Mouse (Mus musculus) cerebellum, postnatal 25 days (tissue): Measurements from ENCODE around the gene Yipf1.

Experiments
- DNase-seq, 2 experiments: peaks; one replicate each; pipeline ENCODE4 v3.0.0; 2021; ENCODE audit warnings: mixed read lengths in 2 of 2

Yipf1 gene

GRCm38 (mm10) chr4:107378954-107379353 is 64.8 kb downstream of the Yipf1 start:
- DNase-seq: no peak

GRCm38 (mm10) chr4:107380871-107381270 is 66.7 kb downstream of the Yipf1 start:
- no peak for DNase-seq

GRCm38 (mm10) chr4:107387038-107387437 is 72.9 kb downstream of the Yipf1 start:
- DNase-seq: peak; percentile 62 to 70

- peak in 1 of 2 experiments; percentile 11 for DNase-seq
These were observed 73.3 kb downstream of the Yipf1 start for GRCm38 (mm10) chr4:107387465-107387864.

GRCm38 (mm10) chr4:107388291-107388690 is 74.1 kb downstream of the Yipf1 start:
- DNase-seq: no peak

GRCm38 (mm10) chr4:107389345-107389744 is 75.2 kb downstream of the Yipf1 start:
- no peak for DNase-seq

GRCm38 (mm10) chr4:107393771-107394170 is 79.6 kb downstream of the Yipf1 start:
- DNase-seq: no peak
